Comparison of ENCODE assay signal across 9 mouse cellular contexts in genomic region chr4:154273000-154273399, GRCm38 (mm10). TPM values are rescaled to one million over a fixed set of nuclear protein-coding genes. Genes with fewer than 3 reads are reported as not detected.
DNase-seq lines count a peak whose midpoint lies in the region; ATAC-seq and TF ChIP-seq lines count a peak whose summit lies in the region.
"Had no signal": no experiment of that assay in that cellular context is flagged by ENCODE, and none has a peak within 500 bp of the region (broad histone marks: within the 10 kb centered on the region; RNA-seq: fewer than 3 reads in every experiment).

No protein-coding gene starts in this region.

- TF ChIP-seq CTCF in ES-Bruce4 (IDR thresholded peaks at IDR 0.05; ENCODE audit: low read depth, low read length) = peak; percentile 70

- no peak overlapping the region for H3K9ac ChIP-seq in heart, embryonic 12.5 days
- no peak overlapping the region for H3K9ac ChIP-seq in ES-Bruce4 (ENCODE audit: low read depth, poor library complexity, severe bottlenecking)

- WGBS in heart, embryonic 12.5 days = 47% methylated on average over 3 of the region's 3 CpGs

- peaks cover 5% of the 10 kb centered on the region; the same call in 1 of the 2 replicates for H3K36me3 ChIP-seq in heart, embryonic 12.5 days
- no peaks in the 10 kb centered on the region for H3K36me3 ChIP-seq in ES-Bruce4 (ENCODE audit: control insufficient read depth, insufficient read depth, low read length, poor library complexity, severe bottlenecking)

- no peak overlapping the region for H3K4me2 ChIP-seq in heart, embryonic 12.5 days

- peaks cover 4% of the 10 kb centered on the region; the same call in 1 of the 2 replicates for H3K27me3 ChIP-seq in heart, embryonic 12.5 days (replicated peaks)
- no peaks in the 10 kb centered on the region for H3K27me3 ChIP-seq in ES-Bruce4 (ENCODE audit: control insufficient read depth, insufficient read depth, low read length, poor library complexity, severe bottlenecking)

- TF ChIP-seq EP300 in ES-Bruce4 (IDR thresholded peaks at IDR 0.05; ENCODE audit: insufficient read depth, low read depth, low read length) = no peak

- TF ChIP-seq POLR2A in ES-Bruce4 (IDR thresholded peaks at IDR 0.05; ENCODE audit: insufficient read depth, low read length) = no peak

- no peaks in the 10 kb centered on the region for H3K4me1 ChIP-seq in heart, embryonic 12.5 days (replicated peaks)
- no peaks in the 10 kb centered on the region for H3K4me1 ChIP-seq in ES-Bruce4 (ENCODE audit: control insufficient read depth, insufficient read depth, low read length)

- ATAC-seq in heart, embryonic 12.5 days (ENCODE audit: insufficient number of reproducible peaks, low FRiP score) = no peak
- peak; percentile 87 for ATAC-seq in megakaryocyte progenitor cell, adult 5-6 weeks (replicated peaks; ENCODE audit: poor library complexity)

- no peaks in the 10 kb centered on the region for H3K9me3 ChIP-seq in heart, embryonic 12.5 days (replicated peaks)
- no peaks in the 10 kb centered on the region for H3K9me3 ChIP-seq in ES-Bruce4 (replicated peaks; ENCODE audit: control insufficient read depth, insufficient read depth, low read length, poor library complexity, severe bottlenecking)

- DNase-seq in heart, adult 8-10 months (ENCODE audit: low spot score) = peak; percentile 61
- DNase-seq in c-Kit-positive CD71-positive TER-119-positive erythroid progenitor cells, embryonic 14.5 days (ENCODE audit: low spot score) = peak; percentile 62
- peak; percentile 72 for DNase-seq in heart, postnatal 4 days
- DNase-seq in layer of hippocampus, adult 9-11 months = peak; percentile 47
- DNase-seq in thymus, postnatal 25 days = peak; percentile 33

- H3K4me3 ChIP-seq in heart, embryonic 12.5 days = no peak overlapping the region
- H3K4me3 ChIP-seq in ES-Bruce4 (ENCODE audit: low read depth, low read length) = no peak overlapping the region
- H3K4me3 ChIP-seq: erythroblast, embryonic 14.5 days had no signal

- H3K27ac ChIP-seq in heart, embryonic 12.5 days (ENCODE audit: poor library complexity, severe bottlenecking) = no peak overlapping the region
- H3K27ac ChIP-seq in ES-Bruce4 (ENCODE audit: insufficient read depth, low read length) = no peak overlapping the region

RNA-seq across cellular contexts. Expression of gene Arhgef16, which starts 28.5 kb away (rescaled TPM):
- total RNA-seq in heart, adult 8-10 months (2022) = 1 to 10 TPM in 1 of 4 experiments, under 1 TPM in 3; 0.47 to 1.2 (median 0.53) TPM
- polyA plus RNA-seq in heart, embryonic 12.5 days (2016; fragmentation: Nextera tagmentation; extraction: Ambion mirVana) = 1.8 and 1.9 TPM in 2 replicates
- polyA plus RNA-seq in ES-Bruce4 (2011; ENCODE audit: insufficient read depth, insufficient read length, low read depth, missing spikeins) = 37.2 and 38.5 TPM in 2 replicates
- 1 to 10 TPM in 1 of 2 experiments, under 1 TPM in 1; 0.99 to 1.0 TPM for total RNA-seq in heart, postnatal 4 days (2021)
- not detected in 2 replicates for total RNA-seq in megakaryocyte progenitor cell, adult 5-6 weeks (2015)
- not detected in 2 replicates for total RNA-seq in megakaryocyte progenitor cell, adult 5-6 weeks (2017)
